Mouse (Mus musculus) cerebellum, postnatal 14 days (tissue): ENCODE measurements around the gene Fam222a.
A peak's percentile ranks its signal among the peaks of the same experiment; 100 is the strongest.

Experiments used
- DNase-seq, 2 experiments: peaks; one replicate each; pipeline ENCODE4 v3.0.0; 2021; ENCODE audit warnings: mixed read lengths in 2 of 2

Fam222a gene

GRCm38 (mm10) chr5:114611968-114612608, 44.3 kb downstream of the Fam222a start:
- DNase-seq: peak; percentile 41 to 69

- no peak for DNase-seq
Observed at GRCm38 (mm10) chr5:114614863-114615262, 47.0 kb downstream of the Fam222a start.

GRCm38 (mm10) chr5:114616336-114617061, 48.7 kb downstream of the Fam222a start:
- DNase-seq: no peak

- no peak for DNase-seq
Observed at GRCm38 (mm10) chr5:114617809-114618208, 50.0 kb downstream of the Fam222a start.

- DNase-seq: peak; percentile 85 to 93
Observed at GRCm38 (mm10) chr5:114618851-114619250, 51.0 kb downstream of the Fam222a start.

- DNase-seq: no peak
Observed at GRCm38 (mm10) chr5:114620305-114620704, 52.5 kb downstream of the Fam222a start.

GRCm38 (mm10) chr5:114625590-114625989, 57.8 kb downstream of the Fam222a start:
- peak; percentile 75 to 89 for DNase-seq

- peak in 1 of 2 experiments; percentile 65 for DNase-seq
Observed at GRCm38 (mm10) chr5:114631336-114631735, 63.5 kb downstream of the Fam222a start.

GRCm38 (mm10) chr5:114636091-114636490, 68.3 kb downstream of the Fam222a start:
- DNase-seq: no peak

- DNase-seq: peak; percentile 93 to 96
Observed at GRCm38 (mm10) chr5:114638769-114639644, 71.2 kb downstream of the Fam222a start.

- no peak for DNase-seq
Observed at GRCm38 (mm10) chr5:114639645-114639957, 71.8 kb downstream of the Fam222a start.

- peak; percentile 47 to 52 for DNase-seq
Observed at GRCm38 (mm10) chr5:114640809-114641208, 73.0 kb downstream of the Fam222a start.

GRCm38 (mm10) chr5:114644918-114645317, 77.1 kb downstream of the Fam222a start:
- DNase-seq: no peak

- peak; percentile 41 to 61 for DNase-seq
Observed at GRCm38 (mm10) chr5:114645916-114646315, 78.1 kb downstream of the Fam222a start.

GRCm38 (mm10) chr5:114647211-114647974, 79.6 kb downstream of the Fam222a start:
- peak; percentile 43 to 49 for DNase-seq

- peak in 1 of 2 experiments; percentile 16 for DNase-seq
Observed at GRCm38 (mm10) chr5:114648728-114649311, 81.0 kb downstream of the Fam222a start.

- DNase-seq: no peak
Observed at GRCm38 (mm10) chr5:114651002-114651401, 83.2 kb downstream of the Fam222a start.

GRCm38 (mm10) chr5:114651449-114651848, 83.6 kb downstream of the Fam222a start:
- DNase-seq: no peak

- no peak for DNase-seq
Observed at GRCm38 (mm10) chr5:114653656-114654437, 86.0 kb downstream of the Fam222a start.

GRCm38 (mm10) chr5:114655721-114656120, 87.9 kb downstream of the Fam222a start:
- no peak for DNase-seq

GRCm38 (mm10) chr5:114656305-114656704, 88.5 kb downstream of the Fam222a start:
- DNase-seq: no peak
